Mouse (Mus musculus): ENCODE results near the gene Apcs. TPM values are rescaled to one million over a fixed set of nuclear protein-coding genes. Genes with fewer than 3 reads are reported as not detected.

Apcs gene
- total and polyA plus RNA-seq, 3 experiments: not detected

DNA sequence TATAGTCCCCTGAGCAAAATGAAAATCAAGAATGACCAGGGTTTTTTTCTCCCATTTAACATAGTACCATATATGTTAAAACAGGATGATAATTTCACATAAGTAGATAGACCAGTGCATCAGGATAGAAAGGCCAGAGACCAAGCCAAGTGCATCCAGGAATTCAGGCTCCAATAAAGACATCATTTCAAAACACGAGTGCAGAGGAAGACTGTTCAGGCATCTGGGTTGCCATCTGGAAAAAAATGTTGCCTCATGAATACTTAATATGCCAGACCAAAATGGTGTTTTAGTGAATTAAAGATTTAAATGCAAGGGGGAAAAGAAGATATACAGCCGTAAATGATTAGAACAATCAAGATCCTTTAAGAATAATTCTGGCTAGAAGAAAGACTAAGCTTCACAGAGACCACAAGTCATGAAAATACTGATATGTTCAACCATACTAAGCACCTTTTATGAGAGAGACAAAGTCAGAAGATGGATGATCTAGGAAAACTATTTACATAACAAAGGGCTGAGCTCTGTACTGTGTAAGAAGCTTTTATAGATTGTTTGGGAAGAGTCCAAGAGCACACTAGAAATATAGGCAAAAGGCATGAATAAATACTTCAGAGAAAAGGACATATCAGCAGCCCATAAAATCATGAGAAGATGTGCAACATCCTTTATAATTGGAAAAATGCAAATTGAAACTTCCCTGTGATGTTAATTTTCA, 47.6 kb downstream of the Apcs start:
- Histone ChIP-seq H3K4me1 (ENCODE audit: control insufficient read depth in 1 of 2, insufficient read depth in 2 of 2, low read length in 2 of 2) (no peaks in the 10 kb centered on the region), H3K9ac (ENCODE audit: control insufficient read depth, low read depth, low read length, poor library complexity, severe bottlenecking) (no peak overlapping the region), H3K9me3 (replicated peaks; ENCODE audit: insufficient read depth, low read length) (no peaks in the 10 kb centered on the region), H3K27me3 (ENCODE audit: control insufficient read depth in 1 of 2, insufficient read depth in 2 of 2, low read length in 2 of 2) (no peaks in the 10 kb centered on the region), H3K36me3 (ENCODE audit: control insufficient read depth in 1 of 2, insufficient read depth in 2 of 2, low read length in 2 of 2) (no peaks in the 10 kb centered on the region), H3K27ac (ENCODE audit: control insufficient read depth, low read depth, low read length) (no peak overlapping the region), H3K79me2 (ENCODE audit: control insufficient read depth, insufficient read depth, low read length, poor library complexity) (no peaks in the 10 kb centered on the region), H3K4me3 (ENCODE audit: control insufficient read depth in 1 of 2, insufficient read depth in 1 of 2, low read depth in 2 of 2, low read length in 2 of 2) (no peak overlapping the region)
- DNase-seq (ENCODE audit: low read depth, low spot score): no peak
- TF ChIP-seq SMC3 (IDR thresholded peaks at IDR 0.05; ENCODE audit: low read depth, low read length) (no peak), NRF1 (IDR thresholded peaks at IDR 0.05; ENCODE audit: insufficient read depth, low read depth, low read length, poor library complexity, severe bottlenecking) (no peak), HCFC1 (IDR thresholded peaks at IDR 0.05; ENCODE audit: low read depth, low read length) (no peak), POLR2AphosphoS2 (IDR thresholded peaks at IDR 0.05; ENCODE audit: low read length) (no peak), SIN3A (IDR thresholded peaks at IDR 0.05; ENCODE audit: low read length) (no peak), ZNF384 (IDR thresholded peaks at IDR 0.05; ENCODE audit: low read depth, low read length) (no peak), MYB (IDR thresholded peaks at IDR 0.05; ENCODE audit: low read depth, low read length) (no peak), GABPA (IDR thresholded peaks at IDR 0.05; ENCODE audit: low read depth, low read length) (no peak)

Other genes starting within 250 kb of the Apcs start
- gene Crp, start 197.0 kb downstream of the Apcs start, total RNA-seq (2012; rRNA removed): not detected in 2 replicates
- gene Crp, start 197.0 kb downstream of the Apcs start, polyA plus RNA-seq (2012; ENCODE audit: insufficient read depth in 1 of 2, insufficient read length in 2 of 2, low read depth in 1 of 2, low replicate concordance in 2 of 2, missing spikeins in 1 of 2): not detected
- gene Olfr16, start 55.4 kb upstream of the Apcs start, total RNA-seq (2012; rRNA removed): not detected in 2 replicates
- gene Olfr16, start 55.4 kb upstream of the Apcs start, polyA plus RNA-seq (2012; ENCODE audit: insufficient read depth in 1 of 2, insufficient read length in 2 of 2, low read depth in 1 of 2, low replicate concordance in 2 of 2, missing spikeins in 1 of 2): not detected
- not detected in 2 replicates for gene Olfr1408, start 242.3 kb upstream of the Apcs start, total RNA-seq (2012; rRNA removed)
- not detected for gene Olfr1408, start 242.3 kb upstream of the Apcs start, polyA plus RNA-seq (2012; ENCODE audit: insufficient read depth in 1 of 2, insufficient read length in 2 of 2, low read depth in 1 of 2, low replicate concordance in 2 of 2, missing spikeins in 1 of 2)